Mouse (Mus musculus): ENCODE measurements around the gene Tll1. TPM values are rescaled to one million over a fixed set of nuclear protein-coding genes. Genes with fewer than 3 reads are reported as not detected.

Tll1 gene
- polyA plus RNA-seq, 1 experiment, result 0.04 TPM

DNA sequence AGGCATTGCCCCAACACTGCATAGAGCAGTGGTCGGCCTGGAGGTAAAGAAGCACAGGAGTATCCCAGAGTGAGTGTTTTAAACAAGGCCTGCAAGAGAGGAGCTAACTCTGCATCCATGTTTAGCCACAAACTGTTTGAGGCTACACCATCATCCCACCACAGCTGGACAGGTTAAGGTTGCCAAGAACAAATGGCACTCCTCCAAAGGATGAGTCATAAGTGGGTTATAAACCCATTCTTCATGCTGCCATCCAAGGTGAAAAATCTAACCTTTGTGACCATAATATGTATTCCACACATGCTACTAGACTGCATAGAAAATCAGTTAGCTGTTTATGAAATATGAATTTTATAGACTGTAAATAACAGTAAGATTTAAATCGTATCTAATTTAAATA is 29.1 kb downstream of the Tll1 start:
- 73% methylated on average over 2 of the region's 2 CpGs for WGBS
- no peak for DNase-seq (ENCODE audit: low read depth in 1 of 2, low spot score in 2 of 2)

GRCm38 (mm10) chr8:64174916-64175315 is 31.2 kb downstream of the Tll1 start:
- no peak for DNase-seq (ENCODE audit: low read depth in 1 of 2, low spot score in 2 of 2)
- TF ChIP-seq CTCF (IDR thresholded peaks at IDR 0.05; ENCODE audit: extremely low read depth, insufficient read depth, insufficient read length, insufficient replicate concordance) (no peak), POLR2A (IDR thresholded peaks at IDR 0.05; ENCODE audit: low read depth, low read length) (no peak)
- Histone ChIP-seq H3K4me3 (ENCODE audit: extremely low read depth, insufficient read depth, insufficient read length) (no peak overlapping the region), H3K27me3 (ENCODE audit: control insufficient read depth, insufficient read depth, low read length) (no peaks in the 10 kb centered on the region), H3K36me3 (ENCODE audit: control insufficient read depth, insufficient read depth, low read length) (no peaks in the 10 kb centered on the region), H3K27ac (ENCODE audit: insufficient read depth, low read length) (no peak overlapping the region), H3K4me1 (ENCODE audit: control insufficient read depth, insufficient read depth, insufficient read length) (no peaks in the 10 kb centered on the region)
- WGBS, result 74% methylated on average over 3 of the region's 3 CpGs

More for the DNA sequence above, 29.1 kb downstream of the Tll1 start:
- Histone ChIP-seq H3K4me3 (ENCODE audit: extremely low read depth, insufficient read depth, insufficient read length) (no peak overlapping the region), H3K4me1 (ENCODE audit: control insufficient read depth, insufficient read depth, insufficient read length) (no peaks in the 10 kb centered on the region), H3K36me3 (ENCODE audit: control insufficient read depth, insufficient read depth, low read length) (no peaks in the 10 kb centered on the region), H3K27me3 (ENCODE audit: control insufficient read depth, insufficient read depth, low read length) (no peaks in the 10 kb centered on the region), H3K27ac (ENCODE audit: insufficient read depth, low read length) (no peak overlapping the region)
- TF ChIP-seq POLR2A (IDR thresholded peaks at IDR 0.05; ENCODE audit: low read depth, low read length) (no peak), CTCF (IDR thresholded peaks at IDR 0.05; ENCODE audit: extremely low read depth, insufficient read depth, insufficient read length, insufficient replicate concordance) (no peak)

- Histone ChIP-seq H3K36me3 (ENCODE audit: control insufficient read depth, insufficient read depth, low read length) (no peaks in the 10 kb centered on the region), H3K4me3 (ENCODE audit: extremely low read depth, insufficient read depth, insufficient read length) (no peak overlapping the region), H3K27me3 (ENCODE audit: control insufficient read depth, insufficient read depth, low read length) (no peaks in the 10 kb centered on the region), H3K4me1 (ENCODE audit: control insufficient read depth, insufficient read depth, insufficient read length) (no peaks in the 10 kb centered on the region), H3K27ac (ENCODE audit: insufficient read depth, low read length) (no peak overlapping the region)
- 84% methylated on average over 2 of the region's 2 CpGs for WGBS
- no peak for DNase-seq (ENCODE audit: low read depth in 1 of 2, low spot score in 2 of 2)
- no peak for TF ChIP-seq CTCF (IDR thresholded peaks at IDR 0.05; ENCODE audit: extremely low read depth, insufficient read depth, insufficient read length, insufficient replicate concordance)
- no peak for TF ChIP-seq POLR2A (IDR thresholded peaks at IDR 0.05; ENCODE audit: low read depth, low read length)
These were observed 32.3 kb downstream of the Tll1 start for GRCm38 (mm10) chr8:64173759-64174158.

- no peaks in the 10 kb centered on the region for H3K36me3 ChIP-seq (ENCODE audit: control insufficient read depth, insufficient read depth, low read length)
These were observed 52.9 kb downstream of the Tll1 start for GRCm38 (mm10) chr8:64152899-64153891.

DNA sequence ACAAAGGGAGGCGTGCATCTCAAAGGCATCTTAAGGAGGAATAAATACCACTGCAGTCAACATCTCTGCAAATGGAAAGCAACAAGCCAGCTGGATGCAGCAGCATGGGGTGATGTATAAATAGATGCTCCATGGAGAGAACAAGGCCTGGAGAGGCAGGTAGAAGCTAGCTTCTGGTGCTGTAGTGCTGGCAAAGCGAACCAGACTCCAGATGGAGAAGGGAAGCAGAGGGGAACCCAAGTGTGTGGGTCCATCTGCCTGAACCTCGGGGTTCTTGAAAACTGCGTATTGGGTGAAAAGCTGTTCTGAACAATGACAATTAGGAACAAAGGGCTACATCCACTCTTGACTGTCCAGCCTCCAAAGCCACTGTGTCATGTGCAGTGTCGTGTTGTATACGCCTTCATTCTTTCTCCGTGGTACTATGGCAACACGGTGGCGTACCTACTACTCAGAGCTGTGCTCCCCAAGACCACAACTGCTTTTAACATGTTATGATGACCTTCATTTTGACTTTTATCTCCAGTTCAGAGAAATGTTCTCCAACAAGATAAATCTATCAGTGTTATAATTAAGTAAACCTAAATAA is 53.8 kb downstream of the Tll1 start:
- no peaks in the 10 kb centered on the region for H3K27me3 ChIP-seq (ENCODE audit: control insufficient read depth, insufficient read depth, low read length)
- H3K4me1 ChIP-seq (ENCODE audit: control insufficient read depth, insufficient read depth, insufficient read length), result no peaks in the 10 kb centered on the region
- WGBS, result 81% methylated on average over 9 of the region's 9 CpGs
- H3K27ac ChIP-seq (ENCODE audit: insufficient read depth, low read length), result no peak overlapping the region
- no peak for DNase-seq (ENCODE audit: low read depth in 1 of 2, low spot score in 2 of 2)
- no peak overlapping the region for H3K4me3 ChIP-seq (ENCODE audit: extremely low read depth, insufficient read depth, insufficient read length)
- H3K36me3 ChIP-seq (ENCODE audit: control insufficient read depth, insufficient read depth, low read length), result no peaks in the 10 kb centered on the region
- no peak for TF ChIP-seq CTCF (IDR thresholded peaks at IDR 0.05; ENCODE audit: extremely low read depth, insufficient read depth, insufficient read length, insufficient replicate concordance)
- no peak for TF ChIP-seq POLR2A (IDR thresholded peaks at IDR 0.05; ENCODE audit: low read depth, low read length)

More at GRCm38 (mm10) chr8:64152899-64153891, 52.9 kb downstream of the Tll1 start:
- 73% methylated on average over 9 of the region's 9 CpGs for WGBS
- Histone ChIP-seq H3K27me3 (ENCODE audit: control insufficient read depth, insufficient read depth, low read length) (no peaks in the 10 kb centered on the region), H3K27ac (ENCODE audit: insufficient read depth, low read length) (no peak overlapping the region), H3K4me1 (ENCODE audit: control insufficient read depth, insufficient read depth, insufficient read length) (no peaks in the 10 kb centered on the region), H3K4me3 (ENCODE audit: extremely low read depth, insufficient read depth, insufficient read length) (no peak overlapping the region)
- TF ChIP-seq POLR2A (IDR thresholded peaks at IDR 0.05; ENCODE audit: low read depth, low read length), result no peak
- no peak for DNase-seq (ENCODE audit: low read depth in 1 of 2, low spot score in 2 of 2)

DNA sequence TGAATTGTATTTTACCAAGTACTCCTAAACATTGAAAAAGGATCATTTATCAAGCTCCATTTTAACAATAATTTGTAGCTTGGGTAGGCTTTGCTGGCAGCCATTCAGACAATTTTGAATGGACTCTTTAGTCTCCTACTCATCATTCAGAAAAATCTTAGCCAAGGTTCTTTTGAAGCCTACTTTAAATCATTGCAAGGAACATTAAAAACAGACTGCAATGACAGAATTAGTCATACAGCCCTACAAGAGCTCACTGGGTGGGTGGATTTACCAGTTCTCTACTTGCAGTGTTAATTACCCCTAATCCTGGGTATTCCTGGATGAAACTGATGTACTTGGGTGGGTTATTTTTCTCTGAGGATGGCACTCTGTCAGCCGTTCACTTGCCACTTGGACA is 69.5 kb downstream of the Tll1 start:
- no peaks in the 10 kb centered on the region for H3K4me1 ChIP-seq (ENCODE audit: control insufficient read depth, insufficient read depth, insufficient read length)
- no peaks in the 10 kb centered on the region for H3K36me3 ChIP-seq (ENCODE audit: control insufficient read depth, insufficient read depth, low read length)
- WGBS, result 80% methylated on average over 1 of the region's 1 CpGs
- no peak overlapping the region for H3K4me3 ChIP-seq (ENCODE audit: extremely low read depth, insufficient read depth, insufficient read length)
- DNase-seq (ENCODE audit: low read depth in 1 of 2, low spot score in 2 of 2), result no peak
- no peaks in the 10 kb centered on the region for H3K27me3 ChIP-seq (ENCODE audit: control insufficient read depth, insufficient read depth, low read length)
- TF ChIP-seq POLR2A (IDR thresholded peaks at IDR 0.05; ENCODE audit: low read depth, low read length) (no peak), CTCF (IDR thresholded peaks at IDR 0.05; ENCODE audit: extremely low read depth, insufficient read depth, insufficient read length, insufficient replicate concordance) (no peak)
- H3K27ac ChIP-seq (ENCODE audit: insufficient read depth, low read length), result no peak overlapping the region

- Histone ChIP-seq H3K36me3 (ENCODE audit: control insufficient read depth, insufficient read depth, low read length) (no peaks in the 10 kb centered on the region), H3K27ac (ENCODE audit: insufficient read depth, low read length) (no peak overlapping the region), H3K4me1 (ENCODE audit: control insufficient read depth, insufficient read depth, insufficient read length) (no peaks in the 10 kb centered on the region), H3K27me3 (ENCODE audit: control insufficient read depth, insufficient read depth, low read length) (no peaks in the 10 kb centered on the region), H3K4me3 (ENCODE audit: extremely low read depth, insufficient read depth, insufficient read length) (no peak overlapping the region)
- 71% methylated on average over 2 of the region's 2 CpGs for WGBS
- DNase-seq (ENCODE audit: low read depth in 1 of 2, low spot score in 2 of 2), result no peak
- no peak for TF ChIP-seq CTCF (IDR thresholded peaks at IDR 0.05; ENCODE audit: extremely low read depth, insufficient read depth, insufficient read length, insufficient replicate concordance)
- no peak for TF ChIP-seq POLR2A (IDR thresholded peaks at IDR 0.05; ENCODE audit: low read depth, low read length)
These were observed 98.9 kb downstream of the Tll1 start for GRCm38 (mm10) chr8:64107190-64107589.

Measured in spleen, adult 2 months (tissue).